Mouse (Mus musculus) gastrocnemius, postnatal 36 days (tissue): ENCODE measurements around the gene Tmem94. TPM values are rescaled to one million over a fixed set of nuclear protein-coding genes. Genes with fewer than 3 reads are reported as not detected.

ENCODE experiments used
- DNase-seq, 2 experiments: peaks; one replicate each; pipeline ENCODE4 v3.0.0; 2022
- intact Hi-C: fragments of 180-260 bp; cut with DNase I; formaldehyde crosslinking; loops from one replicate; pipeline ENCODE4 v1.15.1; 2025
- total RNA-seq, 2 experiments: library from RNA; stranded (reverse); gene quantifications; 2 replicates each; pipeline ENCODE4 v1.2.3; 2021

Gene Tmem94
- total RNA-seq, 2 experiments from 2014 or later = 73.1 to 79.5 TPM

DNA sequence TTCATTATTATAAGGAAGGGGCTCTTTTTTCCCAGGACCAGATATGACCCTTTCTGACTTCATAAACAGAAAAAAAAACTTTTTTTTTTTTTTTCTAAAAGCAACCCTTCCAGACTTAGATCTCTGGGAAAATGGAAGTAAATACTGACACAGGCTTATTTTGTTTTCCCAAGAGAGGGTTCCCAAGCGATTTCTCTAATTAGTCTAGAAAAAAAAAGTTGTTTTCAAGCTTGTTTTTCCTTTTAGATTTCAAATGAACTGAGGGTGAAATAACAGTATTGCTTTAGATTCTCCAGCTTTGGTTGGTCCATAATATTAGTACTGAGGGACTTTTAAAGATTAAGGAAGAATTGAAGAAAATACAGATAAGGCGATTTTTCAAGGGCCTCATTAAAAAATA is 535 bp upstream of the Tmem94 start:
- DNase-seq = no peak
- intact Hi-C loops = loop anchor here (5.0 kb wide), 1 partner anchor 32 kb away; no protein-coding TSS in a partner anchor

DNA sequence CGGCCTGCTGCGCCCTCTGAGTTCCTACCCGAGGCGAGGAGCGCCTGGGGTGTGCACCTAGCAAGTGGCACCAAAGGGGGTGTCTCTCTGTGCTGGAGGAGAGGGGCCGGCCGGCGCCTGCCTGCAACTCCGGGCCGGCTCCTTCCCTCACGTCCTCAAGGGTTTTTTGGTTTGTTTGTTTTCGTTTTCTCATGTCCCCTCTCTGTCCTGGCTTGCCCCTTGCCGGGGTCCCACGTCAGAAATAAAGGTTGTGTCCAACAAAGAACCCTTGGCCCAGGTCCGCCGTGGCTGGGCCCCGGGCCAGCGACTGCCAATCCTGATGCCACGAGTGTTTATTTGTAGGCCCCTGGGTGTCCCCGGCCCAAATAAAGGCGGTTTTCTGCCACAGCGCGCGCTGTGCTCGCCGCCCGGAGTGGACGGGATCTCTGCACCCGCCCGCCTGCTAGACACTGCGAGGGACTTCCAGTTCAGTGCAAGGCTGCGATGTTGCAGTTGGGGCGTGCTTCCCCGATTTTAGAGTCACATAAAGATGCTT is 441 bp downstream of the Tmem94 start:
- DNase-seq = peak in 1 of 2 experiments; percentile 41
- intact Hi-C loops = loop anchor here (5.0 kb wide), 1 partner anchor 33 kb away; no protein-coding TSS in a partner anchor

DNA sequence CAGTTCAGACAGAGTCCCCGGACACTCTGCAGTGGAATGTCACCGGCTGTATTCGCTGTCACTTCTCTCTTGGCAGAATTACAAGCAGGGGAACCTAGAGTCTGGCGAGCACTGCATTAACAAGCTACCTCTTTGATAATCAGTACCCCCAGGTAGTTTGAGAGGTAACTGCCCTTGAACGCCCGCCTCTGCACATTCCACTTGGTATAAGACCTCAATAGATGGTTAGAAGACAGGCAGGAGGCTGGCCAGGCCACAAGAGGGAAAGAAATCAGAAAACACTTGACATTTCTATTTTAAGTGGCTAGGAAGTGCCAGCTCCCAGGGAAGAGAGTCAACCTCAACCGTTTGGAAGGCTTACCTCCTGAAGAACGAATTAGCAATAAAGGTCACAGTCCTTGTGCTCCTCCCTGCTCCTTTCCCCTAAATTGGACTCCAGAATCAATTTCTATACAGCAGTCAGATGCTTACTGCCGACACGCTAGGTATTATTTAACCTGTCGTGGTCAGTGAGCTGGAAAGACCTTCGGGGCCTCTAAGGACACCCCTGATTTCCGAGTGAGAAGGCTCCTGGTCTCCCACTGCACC is 1.2 kb downstream of the Tmem94 start:
- intact Hi-C loops = loop anchor here (5.0 kb wide), 1 partner anchor 34 kb away; no protein-coding TSS in a partner anchor
- DNase-seq = peak in 1 of 2 experiments; percentile 45

DNA sequence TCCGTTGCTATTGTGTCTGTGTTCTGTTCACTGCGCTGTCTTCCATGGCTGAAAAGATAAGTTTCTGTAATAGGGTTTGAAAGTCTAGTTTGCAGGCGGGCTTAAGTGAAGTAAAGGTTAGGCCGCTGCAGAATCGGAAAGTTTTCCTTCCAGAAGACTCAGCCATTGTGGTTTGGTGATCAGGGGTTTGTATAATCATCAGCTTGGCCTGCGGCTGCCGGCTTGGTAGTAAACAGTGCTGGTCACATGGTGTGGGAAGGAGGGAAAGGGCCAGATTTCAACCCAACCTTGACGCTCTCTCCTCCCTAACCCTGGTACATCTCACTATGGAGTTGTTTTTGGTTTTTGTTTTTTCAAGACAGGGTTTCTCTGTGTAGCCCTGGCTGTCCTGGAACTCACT is 1.7 kb downstream of the Tmem94 start:
- intact Hi-C loops = loop anchor here (5.0 kb wide), 1 partner anchor 35 kb away; no protein-coding TSS in a partner anchor
- DNase-seq = no peak

DNA sequence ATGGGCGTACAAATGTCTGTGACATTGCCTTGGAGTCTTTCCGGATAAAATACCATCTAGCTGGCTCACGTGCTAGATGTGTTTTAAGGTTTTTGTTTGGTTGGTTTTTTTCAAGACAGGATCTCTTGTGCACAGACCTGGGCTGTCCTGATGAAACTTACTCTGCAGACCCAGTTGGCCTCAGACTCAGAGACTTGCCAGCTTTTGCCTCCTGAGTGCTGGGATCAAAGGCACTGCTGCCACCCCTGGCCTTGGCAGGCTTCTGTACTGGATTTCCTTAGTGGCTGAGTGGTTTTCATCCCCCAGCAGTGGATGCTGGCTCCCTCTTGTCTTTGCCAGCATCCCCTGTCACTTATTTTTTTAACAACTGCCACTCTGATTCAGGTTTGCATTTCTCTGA is 3.7 kb downstream of the Tmem94 start:
- intact Hi-C loops = loop anchor here (5.0 kb wide), 1 partner anchor 37 kb away; no protein-coding TSS in a partner anchor
- no peak for DNase-seq

DNA sequence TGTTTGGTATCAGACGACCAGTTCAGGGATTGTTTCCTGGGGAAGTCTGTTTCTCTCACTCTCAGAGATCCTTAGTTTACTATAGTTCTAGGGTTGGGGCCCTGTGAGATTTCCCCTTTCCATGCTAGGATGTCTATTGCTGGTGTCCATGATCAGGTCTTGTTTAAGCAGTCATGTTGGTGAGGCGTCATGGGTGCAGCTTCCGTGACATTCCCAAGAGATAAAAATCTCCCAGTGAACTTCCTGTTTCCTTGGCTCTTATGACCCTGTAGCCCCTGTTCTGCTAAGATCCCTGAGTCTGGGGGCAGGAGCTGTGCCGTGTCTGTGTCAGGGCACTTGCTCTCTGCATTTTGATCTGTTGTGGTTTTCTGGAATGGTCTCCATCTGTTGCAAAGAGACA is 9.4 kb downstream of the Tmem94 start:
- intact Hi-C loops = loop anchor here (5.0 kb wide), 1 partner anchor 38 kb away; the partner anchor contains the start of genes Caskin2 and Tsen54
- no peak for DNase-seq

DNA sequence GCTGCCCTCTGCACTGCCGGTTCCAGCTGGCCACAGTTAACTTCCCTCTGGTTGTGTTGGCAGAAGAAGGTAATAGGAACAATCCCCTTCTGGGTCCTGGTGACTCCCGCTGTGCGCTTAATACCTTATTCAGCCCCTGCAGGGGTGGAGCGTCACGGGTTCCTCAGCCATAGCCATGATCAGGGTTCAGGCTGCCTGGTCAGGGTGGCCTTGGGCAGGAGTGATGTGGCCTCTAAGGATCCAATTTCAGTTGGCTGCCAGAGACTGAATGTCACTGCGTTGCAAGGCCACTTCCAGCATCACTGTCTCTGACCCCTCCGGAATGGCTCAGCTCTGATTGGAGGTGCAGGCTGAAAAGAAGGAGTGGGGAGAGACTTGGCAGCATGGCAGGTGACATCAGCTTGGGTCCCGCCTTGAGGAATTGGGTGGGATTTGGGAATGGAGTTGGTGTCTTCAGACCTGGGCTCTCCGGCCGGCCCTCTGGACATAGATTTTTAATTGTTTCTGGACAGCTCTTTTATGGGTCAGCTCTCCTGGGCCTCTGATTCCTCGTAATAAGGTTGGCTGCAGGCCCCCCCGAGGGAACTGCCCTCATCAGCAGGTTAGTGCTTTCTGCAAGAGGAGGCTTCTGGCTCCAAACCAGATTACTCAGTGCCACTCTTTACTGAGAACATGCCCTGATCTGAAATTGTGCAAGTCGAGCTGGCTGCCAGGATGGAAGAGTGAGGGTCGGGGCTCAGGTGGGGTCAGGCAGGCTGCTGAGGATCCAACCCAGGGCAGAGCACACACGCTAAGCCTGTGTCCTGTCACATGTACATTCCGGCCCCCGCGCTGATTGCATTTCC is 10.8 kb downstream of the Tmem94 start:
- intact Hi-C loops = loop anchor here (5.0 kb wide), 1 partner anchor 36 kb away; the partner anchor contains the start of genes Caskin2 and Tsen54
- DNase-seq = peak; percentile 51 to 52

DNA sequence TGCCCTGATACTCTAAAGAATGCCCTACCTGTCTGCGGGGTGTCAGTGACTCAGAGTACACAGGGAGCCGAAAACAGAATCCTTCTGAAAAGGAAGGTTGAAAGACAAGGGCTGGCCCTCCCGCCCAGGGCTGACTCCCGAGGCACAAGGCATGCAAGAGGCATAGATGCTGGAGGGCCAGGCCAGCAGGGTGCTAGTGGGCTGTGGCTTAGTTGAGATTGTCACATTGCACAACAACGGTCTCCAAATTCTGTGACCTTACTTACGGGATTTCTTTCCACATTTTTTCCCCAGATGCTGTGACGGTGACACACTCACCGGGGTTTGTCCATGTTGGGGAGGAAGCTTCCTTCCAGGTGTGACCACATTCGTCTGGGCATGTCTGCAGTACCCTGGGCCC is 11.7 kb downstream of the Tmem94 start:
- intact Hi-C loops = loop anchor here (5.0 kb wide), 1 partner anchor 35 kb away; the partner anchor contains the start of genes Caskin2 and Tsen54

DNA sequence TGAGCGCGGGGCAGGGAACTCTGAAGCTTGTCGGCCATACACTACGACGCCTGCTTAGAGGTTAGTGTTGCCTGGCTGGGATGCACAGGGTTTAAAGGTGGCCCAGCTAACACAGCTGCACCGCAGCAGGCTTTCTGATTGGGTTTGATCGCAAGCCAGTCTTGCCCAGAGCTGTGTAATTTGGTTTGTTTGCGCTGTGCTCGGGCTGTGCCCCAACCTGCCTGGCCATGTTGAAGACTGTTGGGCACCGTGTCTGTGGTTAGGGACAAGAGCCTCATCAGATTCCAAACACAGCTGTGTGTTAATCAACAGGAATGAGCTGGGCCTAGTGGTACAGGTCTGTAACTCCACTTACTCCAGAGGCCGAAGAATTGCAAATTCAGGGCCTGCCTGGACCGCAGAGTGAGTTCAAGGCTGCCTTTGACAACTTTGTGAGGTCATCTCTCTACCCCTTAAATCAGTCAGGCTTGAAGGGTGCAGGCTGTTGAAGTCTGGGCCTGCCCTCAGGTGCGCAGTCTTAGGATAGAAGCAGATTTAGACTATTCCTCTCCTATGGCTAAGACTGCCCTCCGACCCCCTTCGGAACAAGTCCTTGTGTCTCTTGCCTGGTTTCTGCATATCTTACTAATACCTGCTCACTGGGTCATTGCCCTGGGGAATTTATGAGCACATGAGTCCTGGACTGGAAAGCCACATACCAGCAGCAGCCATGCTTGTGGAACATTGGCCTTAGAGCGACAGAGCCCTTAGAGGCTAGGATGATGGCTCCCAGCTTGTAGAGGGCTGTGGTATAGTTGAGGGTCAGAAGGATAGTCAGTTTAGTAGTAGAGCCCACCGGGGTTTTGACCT is 12.5 kb downstream of the Tmem94 start:
- intact Hi-C loops = loop anchor here (5.0 kb wide), 1 partner anchor 35 kb away; the partner anchor contains the start of genes Caskin2 and Tsen54
- DNase-seq = peak in 1 of 2 experiments; percentile 2

More for the DNA sequence above, 11.7 kb downstream of the Tmem94 start:
- DNase-seq = no peak

DNA sequence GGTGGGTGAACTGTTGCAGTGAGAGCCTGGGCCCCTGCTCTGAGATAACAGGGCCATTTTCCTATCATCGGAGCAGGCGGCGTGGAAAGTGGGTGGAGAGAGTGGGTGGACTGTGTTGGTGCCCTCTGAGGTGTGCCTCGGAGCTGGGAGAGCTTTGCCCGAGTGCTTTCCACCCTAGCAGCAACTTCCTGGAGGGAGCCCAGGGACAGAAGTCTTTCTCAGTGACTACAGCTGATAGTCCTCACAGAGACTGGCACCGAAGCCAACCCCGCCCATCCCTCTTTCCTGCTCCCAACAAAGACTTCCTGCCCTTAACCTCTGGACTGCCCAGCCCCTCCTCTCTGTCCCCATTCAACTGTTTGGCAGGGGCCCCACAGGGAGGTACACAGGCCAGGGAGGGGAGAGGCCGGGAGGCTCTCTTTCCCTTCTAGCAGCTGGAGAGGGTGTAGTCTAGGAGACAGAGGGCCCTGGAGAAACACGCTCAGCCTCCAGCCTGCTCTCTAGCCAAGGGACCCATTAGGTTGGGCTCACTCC is 13.9 kb downstream of the Tmem94 start:
- intact Hi-C loops = loop anchor here (5.0 kb wide), 1 partner anchor 33 kb away; the partner anchor contains the start of genes Caskin2 and Tsen54
- peak; percentile 76 to 84 for DNase-seq

DNA sequence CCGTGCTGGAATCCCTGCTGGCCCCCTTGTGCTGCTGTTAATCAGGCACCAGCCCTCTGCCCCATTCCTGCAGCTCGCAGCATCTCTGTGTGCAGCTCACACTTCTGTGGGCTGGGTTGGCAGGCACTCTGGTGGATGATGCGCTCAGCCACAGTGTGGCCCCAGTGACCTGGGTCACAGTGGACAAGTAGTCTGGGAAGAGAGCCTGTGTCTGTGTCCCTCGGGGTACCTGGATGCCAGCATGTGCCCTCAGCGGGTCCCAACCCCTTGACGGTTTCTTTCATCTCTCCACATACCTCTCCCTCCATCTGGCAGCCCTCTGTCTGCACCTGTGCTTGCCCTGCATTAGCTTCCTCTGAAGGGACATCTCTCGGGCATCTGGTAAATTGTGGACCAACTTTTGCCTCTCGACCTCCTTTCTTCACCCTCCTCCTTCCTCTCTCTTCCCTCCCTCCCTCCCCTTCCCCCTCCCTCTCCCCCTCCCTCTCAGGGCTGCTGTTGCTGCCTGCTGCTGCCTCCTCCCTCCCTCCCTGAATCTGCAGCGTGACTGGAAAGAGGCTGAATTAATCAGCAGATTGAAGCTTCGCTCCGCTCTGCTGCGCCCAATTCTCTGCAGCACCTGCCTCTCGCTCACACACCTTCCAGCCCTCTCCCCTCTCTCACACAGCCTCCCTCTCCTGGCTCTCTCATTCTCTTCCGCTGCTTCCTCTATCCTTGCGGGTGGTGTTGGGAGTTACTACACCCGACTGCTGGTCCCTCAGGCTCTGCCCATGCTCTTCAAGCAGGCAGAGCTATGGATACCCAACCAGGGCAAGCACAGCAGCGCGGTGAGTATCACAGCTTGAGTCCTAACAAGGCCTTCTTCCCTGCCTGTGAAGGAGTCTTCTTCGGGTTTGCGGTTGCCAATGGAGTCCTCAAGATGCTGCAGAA is 15.2 kb downstream of the Tmem94 start:
- intact Hi-C loops = no loop called here
- peak in 1 of 2 experiments; percentile 5 for DNase-seq

DNA sequence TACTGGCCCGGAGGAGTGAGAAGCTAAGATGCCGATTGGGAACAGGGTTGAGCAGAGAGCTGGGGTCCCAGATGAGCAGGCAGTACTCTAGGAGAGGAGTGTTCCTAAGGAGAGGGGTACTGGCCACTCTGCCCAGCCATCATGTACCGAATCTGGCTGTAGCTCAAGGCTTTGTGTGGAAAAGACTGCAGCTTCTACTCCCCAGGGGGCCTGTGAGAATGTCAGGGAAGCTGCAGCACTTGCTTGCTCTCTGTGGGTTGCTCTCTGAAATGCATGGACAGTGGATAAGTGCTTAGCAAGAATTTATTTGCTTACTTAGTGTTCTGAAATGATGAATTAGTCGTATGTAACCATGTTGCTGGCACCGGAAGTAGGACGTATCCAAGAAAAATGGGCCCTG is 21.2 kb downstream of the Tmem94 start:
- intact Hi-C loops = no loop called here
- DNase-seq = no peak

DNA sequence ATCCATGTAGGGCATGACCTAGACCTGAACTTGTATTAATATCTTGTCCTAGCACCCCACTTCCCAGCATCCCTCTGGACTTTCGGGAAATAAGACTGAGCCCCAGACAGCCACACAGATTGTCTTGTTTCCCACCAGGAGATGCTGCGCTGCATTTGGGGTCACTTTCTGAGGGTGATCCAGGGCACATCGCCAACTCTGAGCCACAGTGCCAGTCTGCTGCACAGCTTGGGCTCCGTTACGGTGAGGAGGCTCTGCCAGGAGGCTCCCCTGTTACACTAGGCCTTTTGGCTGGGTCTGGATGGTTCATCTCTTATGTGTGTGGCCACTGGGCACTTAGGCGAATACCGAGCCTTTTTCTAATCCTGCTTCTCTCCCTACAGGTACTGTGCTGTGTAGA is 24.6 kb downstream of the Tmem94 start:
- no peak for DNase-seq
- intact Hi-C loops = no loop called here

DNA sequence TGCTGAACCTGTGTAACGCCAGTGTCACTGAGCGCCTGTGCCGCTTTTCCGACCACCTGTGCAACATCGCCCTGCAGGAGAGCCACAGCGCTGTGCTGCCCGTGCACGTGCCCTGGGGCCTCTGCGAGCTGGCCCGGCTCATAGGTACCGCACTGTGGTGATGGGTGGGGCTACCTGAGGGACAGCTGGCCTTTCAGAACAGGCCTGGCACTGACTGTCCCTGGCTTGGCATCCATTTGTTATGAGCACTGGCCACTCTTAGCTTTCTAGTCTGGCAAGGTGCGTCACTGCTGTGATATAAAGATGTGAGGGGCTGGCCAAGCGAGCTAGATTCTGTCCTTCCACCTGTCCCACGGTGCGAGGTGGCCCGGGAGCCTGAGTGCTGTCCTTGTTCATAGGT is 26.7 kb downstream of the Tmem94 start:
- no peak for DNase-seq

DNA sequence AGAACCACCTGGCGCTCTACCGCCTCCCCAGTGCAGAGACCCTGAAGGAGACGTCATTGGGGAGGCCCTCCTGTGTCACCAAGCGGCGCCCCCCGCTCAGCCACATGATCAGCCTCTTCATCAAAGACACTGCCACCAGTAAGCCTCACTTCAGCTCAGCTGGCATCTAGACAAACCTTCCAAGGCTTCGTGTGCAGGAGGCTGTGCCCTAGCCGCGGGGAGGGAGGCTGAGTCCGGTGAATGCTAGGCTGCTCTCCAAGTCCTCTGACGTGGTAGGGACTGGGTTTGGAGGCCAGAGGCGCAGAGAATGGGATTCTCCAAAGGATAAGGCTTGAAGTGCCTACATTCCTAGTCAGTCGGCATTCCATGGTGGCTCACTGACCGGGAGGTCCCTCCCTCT is 27.1 kb downstream of the Tmem94 start:
- intact Hi-C loops = no loop called here
- DNase-seq = no peak

More for the DNA sequence above, 26.7 kb downstream of the Tmem94 start:
- intact Hi-C loops = no loop called here

DNA sequence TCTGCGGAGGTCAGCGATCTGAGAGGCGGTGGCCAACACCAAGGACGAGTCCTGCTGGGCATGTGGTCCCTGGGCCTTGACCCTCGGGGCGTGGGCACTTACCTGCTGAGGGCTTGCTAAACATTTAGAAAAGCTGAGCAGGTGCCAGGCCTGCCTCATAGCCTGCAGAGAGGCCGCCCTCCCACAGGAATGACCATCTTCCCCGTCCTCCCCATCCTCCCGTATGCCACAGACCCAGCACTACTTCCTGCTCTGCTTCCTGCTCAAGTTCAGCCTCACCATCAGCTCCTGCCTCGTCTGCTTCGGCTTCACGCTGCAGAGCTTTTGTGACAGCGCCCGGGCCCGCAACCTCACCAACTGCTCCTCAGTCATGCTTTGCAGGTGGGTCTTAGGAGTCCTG is 31.7 kb downstream of the Tmem94 start:
- DNase-seq = peak in 1 of 2 experiments; percentile 13
- intact Hi-C loops = no loop called here

DNA sequence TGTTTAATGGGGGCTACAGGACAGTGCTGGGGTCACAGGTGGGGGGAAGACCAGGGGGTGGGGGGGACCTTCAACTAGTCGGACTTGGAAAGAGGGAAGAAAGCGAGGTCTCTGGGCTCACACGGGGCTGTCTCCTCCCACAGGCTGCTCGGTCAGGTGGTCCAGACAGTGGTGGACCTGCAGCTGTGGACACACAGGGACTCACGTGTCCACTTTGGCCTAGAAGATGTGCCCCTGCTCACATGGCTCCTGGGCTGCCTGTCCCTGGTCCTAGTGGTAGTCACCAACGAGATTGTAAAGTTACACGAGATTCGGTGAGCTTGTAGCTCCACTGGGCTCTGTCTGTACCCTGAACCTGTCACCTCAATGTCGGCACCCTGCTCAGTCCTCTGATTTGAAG is 32.4 kb downstream of the Tmem94 start:
- peak in 1 of 2 experiments; percentile 15 for DNase-seq
- intact Hi-C loops = no loop called here

DNA sequence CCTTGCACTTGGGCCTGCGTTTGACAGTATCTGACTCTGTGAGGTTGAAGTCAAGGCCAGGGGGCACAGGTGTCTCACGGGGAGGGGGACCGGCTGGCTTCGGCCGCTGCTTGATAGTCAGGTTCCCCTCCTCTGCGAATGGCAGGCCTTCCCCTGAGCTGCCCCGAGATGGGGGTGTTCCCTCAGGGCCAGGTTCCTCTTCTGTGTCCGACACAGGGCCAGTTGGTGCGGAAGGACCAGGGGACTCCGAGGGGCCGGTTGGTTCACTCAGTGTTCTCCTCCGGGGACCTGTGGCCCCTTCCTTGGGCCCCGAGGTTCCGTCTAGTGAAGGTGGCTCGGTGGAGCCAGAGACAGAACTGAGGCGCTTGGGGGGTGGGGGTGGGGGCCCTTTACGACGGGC is 35.7 kb downstream of the Tmem94 start:
- no peak for DNase-seq
- intact Hi-C loops = no loop called here
